Mouse (Mus musculus): ENCODE results near the gene Adig.
A peak's percentile ranks its signal among the peaks of the same experiment; 100 is the strongest.

Adig gene

GRCm38 (mm10) chr2:158541286-158541685, 38.9 kb downstream of the Adig start:
- DNase-seq (ENCODE audit: low read depth, low spot score), result no peak

DNA sequence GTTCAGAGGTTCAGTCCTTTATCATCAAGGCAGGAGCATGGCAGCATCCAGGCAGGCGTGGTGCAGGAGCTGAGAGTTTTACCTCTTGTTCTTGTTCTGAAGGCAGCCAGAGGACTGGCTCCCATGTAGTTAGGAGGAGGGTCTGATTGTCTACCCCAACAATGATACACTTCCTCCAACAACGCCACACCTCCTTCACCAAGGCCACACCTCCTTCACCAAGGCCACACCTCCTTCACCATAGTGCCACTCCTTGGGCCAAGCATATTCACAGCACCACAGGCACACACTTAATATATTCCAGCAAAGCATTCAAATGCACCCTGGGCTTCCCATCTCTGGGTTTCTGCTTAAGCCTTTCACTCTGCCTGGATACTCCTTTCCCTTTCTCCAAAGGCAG, 42.9 kb downstream of the Adig start:
- no peak for DNase-seq (ENCODE audit: low read depth, low spot score)

DNA sequence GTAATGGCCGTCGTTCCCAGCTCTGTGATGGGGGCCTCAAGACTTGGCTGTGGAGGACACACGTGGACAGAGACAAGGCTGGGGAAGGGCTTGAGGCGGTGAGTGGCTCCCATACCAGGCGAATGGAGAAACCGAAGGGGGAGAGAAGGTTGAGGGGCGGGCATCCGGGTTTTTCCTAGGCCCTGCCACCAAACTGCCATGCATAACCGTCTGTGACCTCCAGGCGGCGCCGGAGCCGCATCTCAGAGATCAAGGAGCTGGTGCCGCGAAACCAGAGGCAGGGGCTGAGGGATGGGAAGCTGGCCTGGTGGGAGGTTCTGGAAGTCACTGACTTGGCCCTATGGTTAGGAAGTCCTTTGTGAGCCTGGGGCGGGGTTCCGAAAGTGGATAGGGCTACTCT, 44.3 kb downstream of the Adig start:
- DNase-seq (ENCODE audit: low read depth, low spot score), result peak; percentile 76

DNA sequence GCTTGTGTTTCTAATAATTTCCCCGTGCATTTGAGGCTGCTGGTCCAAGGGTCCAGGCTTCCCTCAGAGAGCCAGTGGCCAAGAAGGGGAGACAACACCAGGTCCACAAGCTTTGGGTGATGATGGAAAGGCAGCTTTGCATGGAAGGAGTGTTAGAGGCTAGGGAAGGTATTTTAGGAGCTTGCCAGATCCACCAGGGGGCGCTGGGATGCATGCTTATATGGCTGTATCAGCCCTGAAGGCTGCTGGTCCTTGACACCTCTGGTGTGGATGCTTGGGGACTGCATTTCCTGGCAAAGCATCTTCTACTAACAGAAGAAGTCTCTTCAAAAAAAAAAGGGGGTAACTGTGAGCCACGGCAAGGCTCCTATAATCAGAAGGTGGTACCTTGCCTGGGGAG, 47.7 kb downstream of the Adig start:
- peak; percentile 48 for DNase-seq (ENCODE audit: low read depth, low spot score)

DNA sequence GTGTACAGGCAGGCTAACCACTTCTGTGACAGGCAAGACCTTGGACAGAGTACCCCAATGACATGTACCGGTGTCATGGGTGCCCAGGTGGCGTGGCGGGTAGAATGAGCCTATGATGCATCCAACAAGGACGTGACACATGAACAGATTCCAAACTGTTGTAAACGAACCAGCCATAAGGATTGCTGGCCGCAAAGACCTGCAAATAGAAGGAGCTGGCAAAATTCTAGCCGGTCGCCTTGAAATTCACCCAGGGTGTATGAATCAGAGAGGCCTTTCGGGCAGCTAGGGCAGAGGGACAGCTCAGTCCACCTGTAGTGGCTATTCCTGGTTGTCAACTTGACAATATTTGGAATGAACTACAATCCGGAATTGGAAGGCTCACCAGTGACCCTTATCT, 52.0 kb downstream of the Adig start:
- DNase-seq (ENCODE audit: low read depth, low spot score), result no peak

DNA sequence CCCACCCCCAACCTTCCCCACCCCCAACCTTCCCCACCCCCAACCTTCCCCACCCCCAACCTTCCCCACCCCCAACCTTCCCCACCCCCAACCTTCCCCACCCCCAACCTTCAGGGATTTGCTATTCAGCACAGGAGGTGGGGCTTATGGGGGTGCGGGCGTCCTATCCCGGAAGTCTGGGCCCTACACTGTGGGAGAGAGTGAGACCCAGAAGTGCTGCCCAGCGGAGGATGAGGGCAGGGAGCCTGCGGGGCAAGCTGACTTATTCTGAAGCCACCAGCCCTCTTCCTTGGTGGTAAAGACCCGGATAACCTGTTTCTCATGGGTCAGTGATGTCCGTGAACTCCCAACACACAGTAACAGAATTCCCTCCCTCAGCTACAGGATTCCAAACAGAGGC, 52.8 kb downstream of the Adig start:
- no peak for DNase-seq (ENCODE audit: low read depth, low spot score)

GRCm38 (mm10) chr2:158555812-158556211, 53.4 kb downstream of the Adig start:
- no peak for DNase-seq (ENCODE audit: low read depth, low spot score)

DNA sequence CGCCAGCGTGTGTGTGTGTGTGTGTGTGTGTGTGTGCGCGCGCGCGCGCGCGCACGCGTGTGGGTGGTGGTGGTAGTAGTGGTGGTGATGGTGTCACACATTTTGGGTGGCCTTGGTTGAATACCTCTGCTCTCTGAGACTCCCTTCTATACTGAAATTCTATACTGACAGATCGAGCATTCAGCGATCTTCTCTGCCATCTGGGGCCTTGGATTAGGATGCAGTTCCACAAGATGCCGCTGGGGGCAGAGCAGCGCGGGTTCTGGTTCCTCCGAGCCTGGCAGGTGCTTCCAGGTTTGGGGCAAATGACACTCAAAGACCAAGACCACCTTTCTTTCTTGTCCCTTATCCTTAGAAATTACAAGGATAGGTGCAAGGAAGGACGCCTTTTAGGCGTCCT, 53.8 kb downstream of the Adig start:
- DNase-seq (ENCODE audit: low read depth, low spot score), result peak; percentile 45

DNA sequence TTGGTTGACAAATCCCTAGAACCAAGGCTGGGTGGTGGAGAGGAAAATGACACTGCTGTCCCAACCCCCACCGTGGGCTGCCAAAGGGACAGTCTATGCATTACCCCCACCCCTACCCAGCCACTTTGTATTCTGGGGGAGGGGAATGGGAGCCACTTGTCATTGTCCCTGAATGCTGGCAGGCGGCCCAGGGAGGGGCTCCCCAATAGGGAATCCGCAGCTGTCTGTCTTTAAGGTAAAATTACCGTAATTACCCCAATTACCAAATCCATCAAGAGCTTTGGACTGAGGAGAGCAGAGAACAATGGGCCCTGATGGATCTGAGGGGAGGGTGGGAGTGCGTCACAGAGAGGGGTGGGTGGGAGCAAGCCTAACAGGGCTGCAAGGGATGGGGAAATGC, 54.3 kb downstream of the Adig start:
- no peak for DNase-seq (ENCODE audit: low read depth, low spot score)

All from WW6 (cell line).